Mouse (Mus musculus) forebrain, embryonic 15.5 days (tissue): ENCODE measurements around the gene Tmeff1. TPM values are rescaled to one million over a fixed set of nuclear protein-coding genes. Genes with fewer than 3 reads are reported as not detected.

Source experiments
- ATAC-seq: fragments of 200-750 bp; cut with Nextera tagmentation; replicated peaks from 2 replicates; pipeline ENCODE4 v1.8.0; 2017; ENCODE audit warnings: mild to moderate bottlenecking, moderate TSS enrichment, moderate library complexity
- H3K27ac ChIP-seq: fragments of 300-500 bp; sonication (generic); replicated peaks from 2 replicates; pipeline ENCODE4 v1.5.1; 2015; ENCODE audit warnings: mild to moderate bottlenecking, inconsistent platforms
- H3K27me3 ChIP-seq: fragments of 300-500 bp; sonication (generic); 2 replicates; pipeline ENCODE4 v1.6.1; 2015; ENCODE audit warnings: inconsistent platforms
- H3K36me3 ChIP-seq: fragments of 300-500 bp; sonication (generic); 2 replicates; pipeline ENCODE4 v1.6.1; 2015; ENCODE audit warnings: mild to moderate bottlenecking, inconsistent platforms
- H3K4me1 ChIP-seq: fragments of 300-500 bp; sonication (generic); 2 replicates; pipeline ENCODE4 v1.6.1; 2015; ENCODE audit warnings: inconsistent platforms
- H3K4me2 ChIP-seq: fragments of 300-500 bp; sonication (generic); replicated peaks from 2 replicates; pipeline ENCODE4 v1.6.1; 2015; ENCODE audit warnings: mild to moderate bottlenecking, inconsistent platforms
- H3K4me3 ChIP-seq: fragments of 300-500 bp; sonication (generic); 2 replicates; pipeline ENCODE4 v1.5.1; 2015; ENCODE audit warnings: mild to moderate bottlenecking, inconsistent platforms
- H3K9ac ChIP-seq: fragments of 300-500 bp; sonication (generic); replicated peaks from 2 replicates; pipeline ENCODE4 v1.6.1; 2015; ENCODE audit warnings: mild to moderate bottlenecking, inconsistent platforms
- H3K9me3 ChIP-seq: fragments of 300-500 bp; sonication (generic); 2 replicates; pipeline ENCODE4 v1.6.1; 2016; ENCODE audit warnings: inconsistent platforms
- WGBS: fragments of 180-500 bp; shearing (Covaris S2); methylation state at CpG from one replicate; pipeline ENCODE4 v1.1.7; 2015; ENCODE audit warnings: mixed read lengths; 5-methylcytosine and 5-hydroxymethylcytosine counted together
- polyA plus RNA-seq: library from polyadenylated mRNA; unstranded; fragments of >200 nt; fragmentation: Nextera tagmentation; extraction: Ambion mirVana; gene quantifications from 2 replicates; pipeline ENCODE4 v1.2.1, GENCODE M21; 2015

Tmeff1 gene
- polyA plus RNA-seq, 1 experiment from 2014 or later = 241 TPM

DNA sequence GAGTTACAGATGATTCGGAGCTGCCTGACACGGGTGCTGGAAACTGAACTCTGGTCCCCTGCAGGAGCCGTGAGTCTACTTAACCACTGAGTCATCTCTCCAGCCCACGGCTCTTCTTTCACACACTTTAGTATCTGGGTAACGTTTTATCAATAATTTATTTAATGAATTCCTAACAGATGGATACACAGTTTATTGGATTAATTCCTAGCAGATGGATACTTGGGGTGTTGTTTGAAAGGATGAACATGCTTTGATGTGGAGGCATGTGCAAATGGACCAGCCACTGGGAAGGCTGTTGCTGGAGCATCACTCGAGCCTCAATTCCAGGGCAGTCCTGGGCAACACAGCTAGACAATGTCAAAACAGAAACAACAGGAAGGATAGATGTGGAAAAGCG, 11.1 kb downstream of the Tmeff1 start:
- Histone ChIP-seq H3K27ac (no peak overlapping the region), H3K9ac (no peak overlapping the region), H3K27me3 (no peaks in the 10 kb centered on the region), H3K4me1 (peaks cover 14% of the 10 kb centered on the region), H3K4me3 (no peak overlapping the region), H3K9me3 (no peaks in the 10 kb centered on the region), H3K36me3 (no peaks in the 10 kb centered on the region), H3K4me2 (no peak overlapping the region)
- WGBS = 79% methylated on average over 7 of the region's 7 CpGs
- no peak for ATAC-seq

GRCm38 (mm10) chr4:48605650-48606049, 20.7 kb downstream of the Tmeff1 start:
- no peak overlapping the region for H3K4me2 ChIP-seq
- no peaks in the 10 kb centered on the region for H3K9me3 ChIP-seq
- no peaks in the 10 kb centered on the region for H3K27me3 ChIP-seq
- H3K4me1 ChIP-seq = peaks cover 6% of the 10 kb centered on the region
- 38% methylated on average over 3 of the region's 3 CpGs for WGBS
- 0 out of 2 replicates have a peak, but pooled peaks cover 15% of the 10 kb centered on the region for H3K36me3 ChIP-seq
- H3K4me3 ChIP-seq = no peak overlapping the region
- no peak overlapping the region for H3K27ac ChIP-seq
- ATAC-seq = no peak
- no peak overlapping the region for H3K9ac ChIP-seq

DNA sequence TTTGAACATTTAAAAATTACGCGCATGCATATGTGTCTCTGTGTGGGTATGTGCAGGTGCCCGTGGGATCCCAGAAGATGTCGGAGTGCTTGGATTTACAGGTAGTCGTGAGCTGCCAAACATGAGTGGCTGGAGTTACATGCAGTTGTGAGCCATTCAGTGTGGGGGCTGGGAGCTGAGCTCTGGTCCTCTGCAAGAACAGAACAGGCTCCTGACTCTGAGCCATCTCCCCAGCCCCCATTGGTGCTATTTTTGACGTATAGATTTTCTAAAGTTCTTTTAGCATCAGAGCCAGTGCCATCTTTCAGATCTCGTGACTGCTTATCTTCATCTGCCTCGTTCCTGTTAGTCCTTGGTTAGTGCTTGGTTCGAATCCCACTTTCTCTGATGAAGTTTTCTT, 24.5 kb downstream of the Tmeff1 start:
- Histone ChIP-seq H3K4me1 (no peaks in the 10 kb centered on the region), H3K9ac (no peak overlapping the region), H3K27ac (no peak overlapping the region)

GRCm38 (mm10) chr4:48610251-48610650, 25.3 kb downstream of the Tmeff1 start:
- no peak overlapping the region for H3K4me2 ChIP-seq
- H3K27me3 ChIP-seq = no peaks in the 10 kb centered on the region
- no peaks in the 10 kb centered on the region for H3K9me3 ChIP-seq
- H3K27ac ChIP-seq = no peak overlapping the region
- no peak overlapping the region for H3K9ac ChIP-seq
- peaks cover 29% of the 10 kb centered on the region for H3K36me3 ChIP-seq
- WGBS = 84% methylated on average over 6 of the region's 6 CpGs
- no peak for ATAC-seq
- H3K4me3 ChIP-seq = no peak overlapping the region
- no peaks in the 10 kb centered on the region for H3K4me1 ChIP-seq

More for the DNA sequence above, 24.5 kb downstream of the Tmeff1 start:
- WGBS = 90% methylated on average over 9 of the region's 9 CpGs
- Histone ChIP-seq H3K27me3 (no peaks in the 10 kb centered on the region), H3K9me3 (no peaks in the 10 kb centered on the region), H3K4me3 (no peak overlapping the region), H3K36me3 (peaks cover 25% of the 10 kb centered on the region), H3K4me2 (no peak overlapping the region)
- no peak for ATAC-seq

DNA sequence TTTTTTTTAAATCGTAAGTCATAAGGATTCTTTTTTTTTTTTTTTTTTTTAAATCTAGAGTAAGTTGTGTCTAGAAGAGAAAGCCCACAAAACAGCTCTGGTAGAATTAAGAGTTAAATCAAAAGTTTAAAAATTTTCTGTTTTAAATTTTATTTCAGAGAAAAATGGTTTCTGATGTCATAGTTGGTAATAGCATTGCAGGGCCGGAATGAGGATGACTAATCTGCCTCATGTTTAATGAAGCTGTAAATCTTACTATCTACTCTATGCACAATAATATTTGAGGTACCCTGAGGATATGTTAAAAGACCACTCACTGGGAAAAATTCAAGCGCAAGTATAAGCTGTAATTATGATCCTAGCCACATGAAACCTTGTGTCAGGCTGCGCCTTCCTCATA, 30.5 kb downstream of the Tmeff1 start:
- Histone ChIP-seq H3K9ac (no peak overlapping the region), H3K4me3 (no peak overlapping the region), H3K36me3 (peaks cover 30% of the 10 kb centered on the region), H3K27me3 (no peaks in the 10 kb centered on the region), H3K4me1 (peaks cover 3% of the 10 kb centered on the region; the same call in 1 of the 2 replicates), H3K4me2 (no peak overlapping the region), H3K9me3 (no peaks in the 10 kb centered on the region), H3K27ac (no peak overlapping the region)
- ATAC-seq = no peak
- 93% methylated on average over 4 of the region's 4 CpGs for WGBS

GRCm38 (mm10) chr4:48617201-48617600, 32.2 kb downstream of the Tmeff1 start:
- peaks cover 23% of the 10 kb centered on the region for H3K36me3 ChIP-seq
- whole genome bisulfite sequencing = 98% methylated on average over 15 of the region's 15 CpGs

DNA sequence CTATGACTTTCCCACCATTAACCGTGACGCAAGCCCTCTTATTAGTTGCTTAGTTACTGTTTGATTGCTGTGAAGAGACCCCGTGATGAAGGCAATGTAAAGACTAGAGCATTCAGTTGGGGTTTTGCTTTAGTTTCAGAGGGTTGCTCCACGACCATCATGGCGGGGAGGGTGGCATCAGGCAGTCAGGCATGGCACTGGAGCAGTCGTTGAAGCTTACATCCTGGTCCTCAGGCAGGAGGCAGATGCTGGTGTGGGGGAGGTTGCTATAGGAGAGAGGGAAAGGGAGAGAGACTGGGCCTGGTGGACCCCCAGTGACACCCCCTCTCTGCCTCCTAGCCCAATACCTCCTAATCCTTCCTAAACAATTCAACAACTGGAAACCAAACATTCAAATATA, 35.1 kb downstream of the Tmeff1 start:
- H3K4me2 ChIP-seq = no peak overlapping the region
- H3K4me1 ChIP-seq = peaks cover 3% of the 10 kb centered on the region; the same call in 1 of the 2 replicates
- H3K36me3 ChIP-seq = peaks cover 23% of the 10 kb centered on the region
- no peak overlapping the region for H3K4me3 ChIP-seq
- no peaks in the 10 kb centered on the region for H3K27me3 ChIP-seq
- 90% methylated on average over 6 of the region's 6 CpGs for WGBS
- no peaks in the 10 kb centered on the region for H3K9me3 ChIP-seq
- H3K27ac ChIP-seq = no peak overlapping the region
- ATAC-seq = no peak
- H3K9ac ChIP-seq = no peak overlapping the region

More at GRCm38 (mm10) chr4:48617201-48617600, 32.2 kb downstream of the Tmeff1 start:
- Histone ChIP-seq H3K27me3 (no peaks in the 10 kb centered on the region), H3K4me3 (no peak overlapping the region), H3K4me2 (no peak overlapping the region), H3K9me3 (no peaks in the 10 kb centered on the region), H3K4me1 (peaks cover 3% of the 10 kb centered on the region; the same call in 1 of the 2 replicates), H3K27ac (no peak overlapping the region), H3K9ac (no peak overlapping the region)
- ATAC-seq = no peak

DNA sequence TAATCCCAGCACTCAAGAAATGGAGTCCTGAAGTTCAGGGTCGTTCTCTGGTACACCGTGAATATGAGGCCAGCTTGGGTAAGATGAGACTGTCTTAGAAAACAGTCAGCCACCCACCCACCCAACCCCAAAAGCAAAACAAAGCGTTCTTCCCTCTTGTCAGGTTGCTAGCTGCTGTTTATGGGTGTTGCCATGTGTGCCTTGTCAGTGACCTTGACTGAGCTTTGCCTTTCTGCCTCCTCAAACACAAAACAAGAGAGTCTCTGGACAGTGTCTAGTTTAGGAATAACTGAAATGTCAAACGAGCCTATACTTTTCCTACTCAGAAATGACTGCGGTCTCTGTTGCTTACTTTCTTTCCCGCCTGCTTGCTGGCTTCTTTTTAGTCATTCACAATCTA, 37.3 kb downstream of the Tmeff1 start:
- Histone ChIP-seq H3K9ac (no peak overlapping the region), H3K9me3 (no peaks in the 10 kb centered on the region), H3K27ac (no peak overlapping the region), H3K4me1 (no peaks in the 10 kb centered on the region), H3K4me2 (no peak overlapping the region), H3K36me3 (peaks cover 17% of the 10 kb centered on the region), H3K27me3 (no peaks in the 10 kb centered on the region), H3K4me3 (no peak overlapping the region)
- 92% methylated on average over 6 of the region's 6 CpGs for WGBS
- ATAC-seq = no peak

- Histone ChIP-seq H3K4me3 (no peak overlapping the region), H3K27ac (no peak overlapping the region), H3K36me3 (peaks cover 20% of the 10 kb centered on the region; the same call in 1 of the 2 replicates), H3K4me1 (no peaks in the 10 kb centered on the region), H3K4me2 (no peak overlapping the region), H3K27me3 (no peaks in the 10 kb centered on the region), H3K9me3 (no peaks in the 10 kb centered on the region), H3K9ac (no peak overlapping the region)
- WGBS = 88% methylated on average over 7 of the region's 7 CpGs
- no peak for ATAC-seq
These were observed 38.0 kb downstream of the Tmeff1 start for GRCm38 (mm10) chr4:48622946-48623345.

DNA sequence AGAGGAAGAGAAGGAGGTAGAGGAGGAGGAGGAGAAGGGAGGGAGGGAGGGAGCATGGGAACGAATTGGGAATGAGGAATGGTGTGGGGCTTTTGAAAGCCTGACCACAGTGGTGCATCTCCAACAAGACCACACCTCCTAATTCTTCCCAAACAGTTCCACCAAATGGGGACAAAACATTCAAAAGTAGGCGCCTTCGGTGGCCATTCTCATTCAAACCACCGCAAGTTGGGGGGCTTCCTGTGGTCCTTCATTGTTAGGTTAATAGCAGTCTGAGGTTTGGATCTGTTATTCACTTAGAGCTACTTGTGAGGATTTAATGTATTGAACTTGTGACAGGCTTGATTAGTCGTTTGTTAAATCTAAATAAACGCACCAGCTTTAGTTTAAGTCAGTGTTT, 40.0 kb downstream of the Tmeff1 start:
- WGBS = 50% methylated on average over 6 of the region's 6 CpGs
- no peaks in the 10 kb centered on the region for H3K27me3 ChIP-seq
- H3K9me3 ChIP-seq = no peaks in the 10 kb centered on the region
- no peak overlapping the region for H3K4me2 ChIP-seq
- 0 out of 2 replicates have a peak, but pooled peaks cover 2% of the 10 kb centered on the region for H3K4me1 ChIP-seq
- H3K27ac ChIP-seq = no peak overlapping the region
- no peak overlapping the region for H3K9ac ChIP-seq
- H3K36me3 ChIP-seq = peaks cover 27% of the 10 kb centered on the region; the same call in 1 of the 2 replicates
- ATAC-seq = no peak
- no peak overlapping the region for H3K4me3 ChIP-seq

DNA sequence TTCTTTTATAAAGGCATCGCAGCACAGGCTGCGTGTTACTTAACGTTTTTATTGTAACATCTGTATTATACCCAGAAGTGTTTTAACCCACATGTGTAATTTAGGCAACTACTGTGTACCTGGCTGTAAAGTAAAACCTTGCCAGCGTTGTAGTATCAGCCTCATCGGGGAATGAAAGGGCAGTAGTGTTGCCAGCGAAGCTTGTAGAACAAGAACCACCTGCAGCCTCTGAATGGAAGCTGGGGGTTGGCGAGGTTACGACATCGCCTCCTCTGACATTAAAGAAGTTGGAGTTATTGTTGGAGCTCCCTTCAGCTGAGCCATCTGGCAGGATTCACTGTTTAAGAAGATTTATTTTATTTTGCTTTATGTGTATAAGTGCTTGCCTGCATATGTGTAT, 40.9 kb downstream of the Tmeff1 start:
- no peaks in the 10 kb centered on the region for H3K9me3 ChIP-seq
- WGBS = 79% methylated on average over 9 of the region's 9 CpGs
- H3K27ac ChIP-seq = no peak overlapping the region
- H3K27me3 ChIP-seq = no peaks in the 10 kb centered on the region
- no peak overlapping the region for H3K4me2 ChIP-seq
- H3K36me3 ChIP-seq = peaks cover 27% of the 10 kb centered on the region; the same call in 1 of the 2 replicates
- 0 out of 2 replicates have a peak, but pooled peaks cover 2% of the 10 kb centered on the region for H3K4me1 ChIP-seq
- ATAC-seq = no peak
- no peak overlapping the region for H3K9ac ChIP-seq
- no peak overlapping the region for H3K4me3 ChIP-seq

DNA sequence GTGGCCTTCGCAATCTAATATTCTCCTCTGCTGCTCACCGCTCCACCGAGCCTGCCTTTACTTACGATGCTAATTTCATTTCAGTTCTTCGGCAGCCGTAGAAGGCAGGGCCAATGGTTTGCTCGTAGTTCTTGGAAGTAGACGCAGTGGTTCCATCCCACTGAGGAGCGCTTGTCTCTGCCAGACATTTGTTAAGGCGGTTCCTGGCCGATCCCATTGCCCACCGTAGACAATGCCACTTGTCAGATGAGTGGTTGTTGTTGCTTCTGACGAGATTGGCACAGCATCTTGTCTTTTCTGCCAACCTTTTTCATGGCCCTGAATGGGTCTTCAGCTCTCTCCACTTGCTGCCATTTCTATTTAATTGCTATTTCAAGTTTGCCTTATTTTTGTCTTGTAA, 44.5 kb downstream of the Tmeff1 start:
- 57% methylated on average over 13 of the region's 13 CpGs for WGBS
- Histone ChIP-seq H3K27ac (peak overlapping the region; percentile 7; the same call in 1 of the 2 replicates), H3K27me3 (no peaks in the 10 kb centered on the region), H3K4me3 (no peak overlapping the region), H3K36me3 (peaks cover 23% of the 10 kb centered on the region; the same call in 1 of the 2 replicates), H3K4me2 (no peak overlapping the region), H3K4me1 (0 out of 2 replicates have a peak, but pooled peaks cover 2% of the 10 kb centered on the region), H3K9ac (no peak overlapping the region), H3K9me3 (no peaks in the 10 kb centered on the region)
- peak; percentile 57; the same call in 1 of the 2 replicates for ATAC-seq

GRCm38 (mm10) chr4:48633529-48633928, 48.6 kb downstream of the Tmeff1 start:
- 86% methylated on average over 6 of the region's 6 CpGs for WGBS
- Histone ChIP-seq H3K4me2 (no peak overlapping the region), H3K9me3 (no peaks in the 10 kb centered on the region), H3K9ac (no peak overlapping the region), H3K36me3 (peaks cover 26% of the 10 kb centered on the region), H3K4me3 (no peak overlapping the region), H3K27ac (no peak overlapping the region), H3K27me3 (no peaks in the 10 kb centered on the region), H3K4me1 (0 out of 2 replicates have a peak, but pooled peaks cover 2% of the 10 kb centered on the region)
- ATAC-seq = no peak
